Mouse (Mus musculus): ENCODE measurements at regions not wholly inside any gene's neighbourhood (a gene's known extent, or its start where the extent isn't known, plus 50 kb on each side); places are given as distances from the start of the nearest gene placed in this dataset.
"Not testable (repeated sequence)": the region's sequence is repeated elsewhere in the genome, so short reads cannot be mapped to it uniquely, and the experiment has no call there.

GRCm38 (mm10) chr1:30696342-30696741 lies 177.4 kb downstream of the Phf3 start:
- ATAC-seq (ENCODE audit: low FRiP score) (no peak), DNase-seq (ENCODE audit: low spot score) (no peak)
- Histone ChIP-seq H3K27ac (no peak overlapping the region), H3K4me1 (replicated peaks; ENCODE audit: control insufficient read depth, insufficient read depth, low read length) (no peaks in the 10 kb centered on the region), H3K9me3 (ENCODE audit: control insufficient read depth, low read length) (no peaks in the 10 kb centered on the region), H3K36me3 (replicated peaks; ENCODE audit: control insufficient read depth, insufficient read depth) (no peaks in the 10 kb centered on the region), H3K27me3 (ENCODE audit: control insufficient read depth, insufficient read depth, low read length) (no peaks in the 10 kb centered on the region), H3K4me2 (replicated peaks) (no peak overlapping the region), H3K4me3 (replicated peaks; ENCODE audit: low read length) (no peak overlapping the region), H3K9ac (no peak overlapping the region)

- no peaks in the 10 kb centered on the region for H3K4me1 ChIP-seq (replicated peaks; ENCODE audit: control insufficient read depth, insufficient read depth, low read length)
- H3K27me3 ChIP-seq (ENCODE audit: control insufficient read depth, insufficient read depth, low read length): no peaks in the 10 kb centered on the region
- no peak for DNase-seq (ENCODE audit: low spot score)
- no peaks in the 10 kb centered on the region for H3K36me3 ChIP-seq (replicated peaks; ENCODE audit: control insufficient read depth, insufficient read depth)
- WGBS: 88% methylated on average over 3 of the region's 3 CpGs
- no peak overlapping the region for H3K4me2 ChIP-seq (replicated peaks)
- no peak overlapping the region for H3K4me3 ChIP-seq (replicated peaks; ENCODE audit: low read length)
- no peaks in the 10 kb centered on the region for H3K9me3 ChIP-seq (ENCODE audit: control insufficient read depth, low read length)
- ATAC-seq (ENCODE audit: low FRiP score): no peak
- H3K9ac ChIP-seq: no peak overlapping the region
- no peak overlapping the region for H3K27ac ChIP-seq
These were observed 188.4 kb downstream of the Phf3 start for GRCm38 (mm10) chr1:30685318-30685717.

- no peak overlapping the region for H3K4me2 ChIP-seq (replicated peaks)
- no peaks in the 10 kb centered on the region for H3K4me1 ChIP-seq (replicated peaks; ENCODE audit: control insufficient read depth, insufficient read depth, low read length)
- no peak overlapping the region for H3K9ac ChIP-seq
- DNase-seq (ENCODE audit: low spot score) (no peak), ATAC-seq (ENCODE audit: low FRiP score) (no peak)
- H3K27me3 ChIP-seq (ENCODE audit: control insufficient read depth, insufficient read depth, low read length): no peaks in the 10 kb centered on the region
- 80% methylated on average over 2 of the region's 2 CpGs for WGBS
- H3K4me3 ChIP-seq (replicated peaks; ENCODE audit: low read length): no peak overlapping the region
- H3K9me3 ChIP-seq (ENCODE audit: control insufficient read depth, low read length): no peaks in the 10 kb centered on the region
- H3K27ac ChIP-seq: no peak overlapping the region
- H3K36me3 ChIP-seq (replicated peaks; ENCODE audit: control insufficient read depth, insufficient read depth): no peaks in the 10 kb centered on the region
These were observed 189.8 kb downstream of the Phf3 start for GRCm38 (mm10) chr1:30683889-30684288.

- no peaks in the 10 kb centered on the region for H3K4me1 ChIP-seq (replicated peaks; ENCODE audit: control insufficient read depth, insufficient read depth, low read length)
- no peaks in the 10 kb centered on the region for H3K9me3 ChIP-seq (ENCODE audit: control insufficient read depth, low read length)
- WGBS: 16% methylated on average over 2 of the region's 2 CpGs
- no peak overlapping the region for H3K9ac ChIP-seq
- 0 out of 2 replicates have a peak overlapping the region, but pooled peaks have one; percentile 12 for H3K4me2 ChIP-seq (replicated peaks)
- no peak overlapping the region for H3K4me3 ChIP-seq (replicated peaks; ENCODE audit: low read length)
- H3K36me3 ChIP-seq (replicated peaks; ENCODE audit: control insufficient read depth, insufficient read depth): no peaks in the 10 kb centered on the region
- ATAC-seq (ENCODE audit: low FRiP score) (peak; percentile 27; the same call in 1 of the 2 replicates), DNase-seq (ENCODE audit: low spot score) (no peak)
- H3K27ac ChIP-seq: no peak overlapping the region
- H3K27me3 ChIP-seq (ENCODE audit: control insufficient read depth, insufficient read depth, low read length): no peaks in the 10 kb centered on the region
These were observed 233.9 kb downstream of the Phf3 start for GRCm38 (mm10) chr1:30639807-30640206.

- Histone ChIP-seq H3K4me3 (replicated peaks; ENCODE audit: low read length) (no peak overlapping the region), H3K4me2 (replicated peaks) (no peak overlapping the region), H3K9me3 (ENCODE audit: control insufficient read depth, low read length) (0 out of 2 replicates have a peak, but pooled peaks cover 3% of the 10 kb centered on the region), H3K27ac (no peak overlapping the region), H3K9ac (no peak overlapping the region), H3K27me3 (ENCODE audit: control insufficient read depth, insufficient read depth, low read length) (no peaks in the 10 kb centered on the region), H3K36me3 (replicated peaks; ENCODE audit: control insufficient read depth, insufficient read depth) (no peaks in the 10 kb centered on the region), H3K4me1 (replicated peaks; ENCODE audit: control insufficient read depth, insufficient read depth, low read length) (no peaks in the 10 kb centered on the region)
- ATAC-seq (ENCODE audit: low FRiP score): no peak
- WGBS: 83% methylated on average over 1 of the region's 1 CpGs
- DNase-seq (ENCODE audit: low spot score): no peak
These were observed 241.0 kb downstream of the Phf3 start for GRCm38 (mm10) chr1:30632760-30633159.

GRCm38 (mm10) chr1:30627796-30628195 lies 245.9 kb downstream of the Phf3 start:
- H3K27ac ChIP-seq; H3K9ac ChIP-seq; H3K4me1 ChIP-seq (replicated peaks; ENCODE audit: control insufficient read depth, insufficient read depth, low read length); DNase-seq (ENCODE audit: low spot score); H3K9me3 ChIP-seq (ENCODE audit: control insufficient read depth, low read length); H3K4me3 ChIP-seq (replicated peaks; ENCODE audit: low read length); H3K36me3 ChIP-seq (replicated peaks; ENCODE audit: control insufficient read depth, insufficient read depth); H3K4me2 ChIP-seq (replicated peaks); ATAC-seq (ENCODE audit: low FRiP score); H3K27me3 ChIP-seq (ENCODE audit: control insufficient read depth, insufficient read depth, low read length): not testable (repeated sequence)
- WGBS: 87% methylated on average over 5 of the region's 5 CpGs

GRCm38 (mm10) chr1:30595122-30595730 lies 278.5 kb downstream of the Phf3 start:
- Histone ChIP-seq H3K9me3 (ENCODE audit: control insufficient read depth, low read length) (no peaks in the 10 kb centered on the region), H3K4me2 (replicated peaks) (no peak overlapping the region), H3K9ac (no peak overlapping the region), H3K27me3 (ENCODE audit: control insufficient read depth, insufficient read depth, low read length) (no peaks in the 10 kb centered on the region), H3K27ac (no peak overlapping the region), H3K4me1 (replicated peaks; ENCODE audit: control insufficient read depth, insufficient read depth, low read length) (no peaks in the 10 kb centered on the region), H3K36me3 (replicated peaks; ENCODE audit: control insufficient read depth, insufficient read depth) (no peaks in the 10 kb centered on the region), H3K4me3 (replicated peaks; ENCODE audit: low read length) (no peak overlapping the region)
- ATAC-seq (ENCODE audit: low FRiP score) (peak; percentile 59), DNase-seq (ENCODE audit: low spot score) (no peak)
- 40% methylated on average over 7 of the region's 7 CpGs for whole genome bisulfite sequencing

GRCm38 (mm10) chr1:30594036-30594435 lies 279.7 kb downstream of the Phf3 start:
- Histone ChIP-seq H3K4me1 (replicated peaks; ENCODE audit: control insufficient read depth, insufficient read depth, low read length) (no peaks in the 10 kb centered on the region), H3K4me3 (replicated peaks; ENCODE audit: low read length) (no peak overlapping the region), H3K4me2 (replicated peaks) (no peak overlapping the region), H3K9me3 (ENCODE audit: control insufficient read depth, low read length) (no peaks in the 10 kb centered on the region), H3K36me3 (replicated peaks; ENCODE audit: control insufficient read depth, insufficient read depth) (no peaks in the 10 kb centered on the region), H3K27ac (no peak overlapping the region), H3K9ac (no peak overlapping the region), H3K27me3 (ENCODE audit: control insufficient read depth, insufficient read depth, low read length) (no peaks in the 10 kb centered on the region)
- WGBS: 54% methylated on average over 1 of the region's 1 CpGs
- no peak for DNase-seq (ENCODE audit: low spot score)
- no peak for ATAC-seq (ENCODE audit: low FRiP score)

GRCm38 (mm10) chr1:30590721-30591120 lies 283.0 kb downstream of the Phf3 start:
- WGBS: 66% methylated on average over 4 of the region's 4 CpGs
- Histone ChIP-seq H3K4me3 (replicated peaks; ENCODE audit: low read length) (no peak overlapping the region), H3K36me3 (replicated peaks; ENCODE audit: control insufficient read depth, insufficient read depth) (no peaks in the 10 kb centered on the region), H3K4me1 (replicated peaks; ENCODE audit: control insufficient read depth, insufficient read depth, low read length) (no peaks in the 10 kb centered on the region), H3K27me3 (ENCODE audit: control insufficient read depth, insufficient read depth, low read length) (no peaks in the 10 kb centered on the region), H3K27ac (no peak overlapping the region), H3K9me3 (ENCODE audit: control insufficient read depth, low read length) (no peaks in the 10 kb centered on the region), H3K4me2 (replicated peaks) (no peak overlapping the region), H3K9ac (no peak overlapping the region)
- ATAC-seq (ENCODE audit: low FRiP score): no peak
- no peak for DNase-seq (ENCODE audit: low spot score)

- Histone ChIP-seq H3K4me1 (replicated peaks; ENCODE audit: control insufficient read depth, insufficient read depth, low read length) (no peaks in the 10 kb centered on the region), H3K4me2 (replicated peaks) (no peak overlapping the region), H3K27ac (no peak overlapping the region), H3K9ac (no peak overlapping the region), H3K4me3 (replicated peaks; ENCODE audit: low read length) (no peak overlapping the region), H3K9me3 (ENCODE audit: control insufficient read depth, low read length) (no peaks in the 10 kb centered on the region), H3K27me3 (ENCODE audit: control insufficient read depth, insufficient read depth, low read length) (no peaks in the 10 kb centered on the region), H3K36me3 (replicated peaks; ENCODE audit: control insufficient read depth, insufficient read depth) (no peaks in the 10 kb centered on the region)
- 66% methylated on average over 3 of the region's 3 CpGs for WGBS
- ATAC-seq (ENCODE audit: low FRiP score) (no peak), DNase-seq (ENCODE audit: low spot score) (no peak)
These were observed 284.8 kb downstream of the Phf3 start for GRCm38 (mm10) chr1:30588885-30589284.
